Mouse (Mus musculus): Measurements from ENCODE around the gene Nup160.

DNA sequence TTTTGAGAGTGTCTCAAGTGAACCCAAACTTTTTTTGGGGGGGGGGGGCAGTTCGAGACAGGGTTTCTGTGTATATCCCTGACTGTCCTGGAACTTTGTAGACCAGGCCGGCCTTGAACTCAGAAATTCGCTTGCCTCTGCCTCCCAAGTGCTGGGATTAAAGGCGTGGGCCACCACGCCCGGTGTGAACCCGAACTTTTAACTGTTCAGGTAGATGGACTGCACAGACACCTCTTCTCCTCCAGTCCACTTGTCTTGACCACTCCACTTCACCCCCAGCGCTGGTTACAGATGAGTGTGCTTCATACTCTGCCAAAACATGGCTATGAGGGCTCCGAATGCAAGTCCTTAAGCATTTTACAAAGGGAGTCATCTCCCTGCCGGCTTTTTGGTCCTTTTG is 70.1 kb downstream of the Nup160 start:
- no peak for TF ChIP-seq POLR2A (IDR thresholded peaks at IDR 0.05; ENCODE audit: control insufficient read depth, low read depth, low read length)
- no peak for TF ChIP-seq CTCF (IDR thresholded peaks at IDR 0.05; ENCODE audit: control insufficient read depth, insufficient read depth, insufficient replicate concordance, low read depth, low read length)
